Mouse (Mus musculus) midbrain, embryonic 15.5 days (tissue): ENCODE data around the gene Sct. TPM values are rescaled to one million over a fixed set of nuclear protein-coding genes. Genes with fewer than 3 reads are reported as not detected.
A peak's percentile ranks its signal among the peaks of the same experiment; 100 is the strongest.

ENCODE experiments used
- ATAC-seq: fragments of 200-750 bp; cut with Nextera tagmentation; replicated peaks from 2 replicates; pipeline ENCODE4 v1.8.0; 2017; ENCODE audit warnings: moderate TSS enrichment
- H3K27ac ChIP-seq: fragments of 300-500 bp; sonication (generic); 2 replicates; pipeline ENCODE4 v1.5.1; 2015; ENCODE audit warnings: mild to moderate bottlenecking, inconsistent platforms
- H3K27me3 ChIP-seq: fragments of 300-500 bp; sonication (generic); replicated peaks from 2 replicates; pipeline ENCODE4 v1.6.1; 2015; ENCODE audit warnings: inconsistent platforms
- H3K36me3 ChIP-seq: fragments of 300-500 bp; sonication (generic); replicated peaks from 2 replicates; pipeline ENCODE4 v1.6.1; 2015; ENCODE audit warnings: inconsistent platforms
- H3K4me1 ChIP-seq: fragments of 300-500 bp; sonication (generic); 2 replicates; pipeline ENCODE4 v1.6.1; 2015; ENCODE audit warnings: inconsistent platforms
- H3K4me2 ChIP-seq: fragments of 300-500 bp; sonication (generic); 2 replicates; pipeline ENCODE4 v1.6.1; 2015; ENCODE audit warnings: inconsistent platforms, mild to moderate bottlenecking, moderate library complexity
- H3K4me3 ChIP-seq: fragments of 300-500 bp; sonication (generic); 2 replicates; pipeline ENCODE4 v1.5.1; 2015; ENCODE audit warnings: mild to moderate bottlenecking, inconsistent platforms
- H3K9ac ChIP-seq: fragments of 300-500 bp; sonication (generic); 2 replicates; pipeline ENCODE4 v1.6.1; 2015; ENCODE audit warnings: mild to moderate bottlenecking, inconsistent platforms
- H3K9me3 ChIP-seq: fragments of 300-500 bp; sonication (generic); 2 replicates; pipeline ENCODE4 v1.6.1; 2016; ENCODE audit warnings: inconsistent platforms
- WGBS: fragments of 180-500 bp; shearing (Covaris S2); methylation state at CpG from one replicate; pipeline ENCODE4 v1.1.7; 2015; ENCODE audit warnings: mixed read lengths; 5-methylcytosine and 5-hydroxymethylcytosine counted together
- polyA plus RNA-seq: library from polyadenylated mRNA; unstranded; fragments of >200 nt; fragmentation: Nextera tagmentation; extraction: Ambion mirVana; gene quantifications from 2 replicates; pipeline ENCODE4 v1.2.1, GENCODE M21; 2015

Gene Sct
- 1.6 and 1.8 TPM in 2 replicates for polyA plus RNA-seq

DNA sequence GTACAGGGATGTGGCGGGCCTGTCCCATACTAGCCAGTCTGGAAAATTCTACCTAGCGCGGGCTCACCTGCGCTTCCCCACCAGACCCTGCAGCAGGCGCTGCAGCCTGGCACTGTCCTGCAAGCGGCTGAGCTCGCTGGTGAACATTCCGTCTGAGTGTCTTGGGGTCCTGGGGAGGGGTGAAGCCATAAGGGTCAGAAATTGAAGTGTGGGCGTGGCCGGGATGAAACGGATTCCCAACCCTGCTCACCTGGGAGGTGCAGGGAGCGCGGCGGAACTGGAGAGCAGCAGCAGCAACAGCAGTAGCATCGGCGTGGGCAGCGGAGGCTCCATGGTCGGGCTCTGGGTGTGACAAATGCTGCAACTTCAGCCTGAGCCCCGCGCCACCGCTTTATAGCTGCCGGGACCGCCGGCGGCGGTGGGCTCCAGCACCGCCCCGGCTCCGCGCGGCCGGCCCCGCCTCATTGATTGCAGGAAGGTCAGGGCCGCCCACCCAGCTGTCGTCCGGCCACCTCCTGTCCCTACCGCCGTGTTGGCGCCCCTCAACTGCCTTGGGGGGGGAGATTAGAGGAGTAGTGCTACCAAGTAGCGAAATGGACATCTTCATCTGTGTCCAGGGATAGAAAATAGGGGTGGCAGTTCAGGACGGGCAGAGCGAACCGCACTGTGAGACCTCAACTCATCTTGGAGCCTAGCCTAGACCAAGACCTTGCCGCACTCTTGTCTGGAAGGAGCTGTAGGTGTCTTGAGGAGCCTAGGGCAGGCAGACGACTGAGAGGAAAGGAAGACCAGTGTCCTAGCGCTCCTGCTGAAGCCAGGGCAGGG is at the start of gene Sct:
TSS of gene Sct (minus strand) at position 368 of the 825 bp plus-strand sequence.
- Histone ChIP-seq H3K4me2 (peak within 1 kb of the TSS; percentile 95), H3K9me3 (no peaks in the 10 kb centered on the region), H3K36me3 (no peaks in the 10 kb centered on the region), H3K9ac (peak within 1 kb of the TSS; percentile 46), H3K27ac (no peak within 1 kb of the TSS), H3K4me1 (no peaks in the 10 kb centered on the region), H3K27me3 (no peaks in the 10 kb centered on the region), H3K4me3 (peak within 1 kb of the TSS; percentile 46)
- peak; percentile 87 for ATAC-seq
- 2% methylated on average over 38 of the region's 46 CpGs for WGBS

DNA sequence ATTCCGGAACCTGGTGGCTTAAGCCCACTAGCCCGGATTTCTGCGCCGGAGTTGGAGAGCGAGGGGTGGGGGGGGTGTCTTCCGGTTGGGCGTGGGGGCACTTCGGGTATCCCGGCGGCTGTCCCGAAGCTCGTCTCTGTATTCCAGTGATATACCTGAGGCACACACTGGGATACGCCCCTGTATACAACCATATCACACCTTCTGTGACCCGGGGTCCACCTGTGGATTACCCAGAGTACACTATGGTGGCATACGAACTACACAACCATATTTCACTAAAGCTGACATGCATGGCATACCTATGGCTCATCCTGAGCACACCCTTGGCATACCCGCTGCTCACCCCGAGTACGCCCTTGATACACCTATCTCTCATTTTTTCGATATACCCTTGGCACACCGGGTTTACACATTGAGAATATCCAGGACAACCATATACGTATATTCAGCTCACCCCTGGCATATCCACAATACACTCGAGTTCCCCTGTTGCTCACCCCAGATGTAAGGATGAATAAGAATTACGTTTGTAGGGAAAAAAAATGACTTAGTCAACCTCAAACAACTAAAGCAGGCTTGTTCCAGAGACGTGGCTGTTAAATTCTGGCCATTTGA is 49.5 kb upstream of the Sct start:
- 0 out of 2 replicates have a peak, but pooled peaks cover 4% of the 10 kb centered on the region for H3K36me3 ChIP-seq
- peaks cover 36% of the 10 kb centered on the region for H3K4me1 ChIP-seq
- H3K9me3 ChIP-seq = no peaks in the 10 kb centered on the region
- no peaks in the 10 kb centered on the region for H3K27me3 ChIP-seq
- peak; percentile 35 for ATAC-seq
- peak overlapping the region; percentile 99 for H3K27ac ChIP-seq
- WGBS = 15% methylated on average over 24 of the region's 24 CpGs
- peak overlapping the region; percentile 82 for H3K9ac ChIP-seq
- peak overlapping the region; percentile 95 for H3K4me2 ChIP-seq
- H3K4me3 ChIP-seq = peak overlapping the region; percentile 69

DNA sequence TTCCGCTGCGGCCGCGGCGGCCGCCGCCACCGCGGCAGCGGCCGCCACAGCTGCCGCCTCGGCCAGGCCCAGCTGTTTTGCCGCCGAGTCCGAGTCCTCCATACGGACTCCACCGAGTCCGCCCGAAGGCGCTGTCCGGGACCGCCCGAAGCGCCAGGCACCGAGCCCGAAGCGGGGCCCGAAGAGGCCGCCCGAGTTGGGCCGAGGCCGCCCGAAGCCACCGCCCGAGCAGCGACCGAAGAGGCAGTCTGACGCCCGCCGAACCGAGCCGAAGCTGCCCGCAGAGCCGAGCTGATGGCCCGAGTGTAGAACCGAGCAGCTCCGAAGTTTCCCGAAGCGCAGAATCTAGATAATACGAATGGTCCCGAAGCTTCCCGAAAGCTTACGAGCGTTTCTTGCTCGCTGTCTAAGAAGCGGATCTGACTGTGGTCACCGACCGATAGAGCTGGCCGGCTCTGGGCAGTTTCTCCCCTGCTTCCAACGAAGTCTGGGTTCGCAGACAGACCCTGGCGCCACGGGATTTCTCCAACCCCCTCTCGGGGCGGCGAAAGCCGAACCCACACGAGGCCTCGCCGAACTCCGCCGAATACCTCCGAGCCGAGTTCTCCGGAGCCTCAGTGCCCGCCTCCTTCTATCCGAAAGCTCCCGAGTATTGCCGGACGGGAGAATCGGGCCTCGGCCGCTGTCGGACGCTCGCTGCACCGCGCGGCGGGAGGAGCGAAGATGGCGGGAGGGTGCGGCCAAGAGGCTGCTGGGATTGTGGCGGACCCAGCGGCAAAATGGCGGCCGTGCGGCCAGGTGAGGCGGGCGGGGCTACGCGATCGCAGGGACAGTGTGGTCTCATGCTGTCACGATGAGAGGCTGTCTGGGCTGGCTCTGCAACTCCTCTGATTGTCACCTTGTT is 48.8 kb upstream of the Sct start, which contains the start of the genes Deaf1 and Tmem80:
TSS of gene Deaf1 (minus strand) at position 222 of the 904 bp plus-strand sequence.
TSS of gene Tmem80 (plus strand) at position 271 of the 904 bp plus-strand sequence.
- peak; percentile 97 for ATAC-seq
- no peaks in the 10 kb centered on the region for H3K27me3 ChIP-seq

DNA sequence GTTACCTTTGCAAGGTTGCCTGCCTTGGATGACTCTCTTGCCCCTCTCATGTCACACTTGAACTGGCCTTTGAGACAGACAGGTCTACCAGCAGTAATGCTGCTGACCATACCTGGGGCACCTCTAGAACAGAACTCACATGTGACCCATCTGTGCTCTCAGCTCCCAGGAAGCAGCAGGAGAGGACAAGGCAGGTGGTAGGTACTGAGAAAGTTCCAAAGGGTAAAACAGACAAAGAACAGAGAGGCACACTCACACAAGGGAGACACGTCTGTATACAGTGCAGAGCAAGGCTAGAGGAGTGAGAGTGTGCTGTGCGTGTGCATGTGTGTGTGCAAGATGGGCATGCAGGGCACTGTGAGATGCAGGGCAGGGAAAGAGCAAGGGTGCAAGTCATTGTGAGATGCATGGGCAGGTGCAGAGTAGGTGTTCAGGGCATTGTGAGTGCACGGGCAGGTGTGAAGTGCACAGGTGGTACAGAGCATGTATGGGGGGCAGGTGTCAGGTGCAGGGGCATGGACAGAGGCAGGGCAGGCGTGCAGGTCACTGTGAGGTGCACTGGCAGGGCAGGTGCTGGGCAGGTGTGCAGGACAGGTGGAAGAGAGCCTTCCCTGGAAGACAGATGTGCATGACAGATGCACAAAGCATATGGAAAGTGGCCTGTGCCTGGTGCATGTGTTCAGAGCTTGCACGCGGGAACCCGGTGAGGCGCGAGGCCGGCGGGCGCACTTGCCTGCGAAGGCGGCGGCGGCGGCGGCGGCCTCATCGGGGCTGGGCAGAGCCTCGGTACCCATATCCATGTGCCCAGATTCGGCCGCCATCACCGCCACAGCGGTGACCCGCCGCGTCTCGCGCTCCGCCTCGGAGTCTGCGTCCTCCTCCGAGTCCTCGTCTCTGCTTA is 47.9 kb upstream of the Sct start:
- H3K36me3 ChIP-seq = peaks cover 13% of the 10 kb centered on the region; the same call in 1 of the 2 replicates
- H3K4me2 ChIP-seq = peak overlapping the region; percentile 95
- WGBS = 4% methylated on average over 35 of the region's 35 CpGs
- H3K27ac ChIP-seq = peak overlapping the region; percentile 99
- H3K4me3 ChIP-seq = peak overlapping the region; percentile 69
- peaks cover 36% of the 10 kb centered on the region for H3K4me1 ChIP-seq
- no peaks in the 10 kb centered on the region for H3K27me3 ChIP-seq
- H3K9me3 ChIP-seq = no peaks in the 10 kb centered on the region
- ATAC-seq = peak; percentile 25
- H3K9ac ChIP-seq = peak overlapping the region; percentile 91

More for the DNA sequence above, 48.8 kb upstream of the Sct start, which contains the start of the genes Deaf1 and Tmem80:
- Histone ChIP-seq H3K4me3 (peak within 1 kb of the TSS; percentile 69), H3K4me2 (peak within 1 kb of the TSS; percentile 95), H3K9me3 (no peaks in the 10 kb centered on the region), H3K9ac (peak within 1 kb of the TSS; percentile 91), H3K27ac (peak within 1 kb of the TSS; percentile 99), H3K36me3 (0 out of 2 replicates have a peak, but pooled peaks cover 4% of the 10 kb centered on the region), H3K4me1 (peaks cover 36% of the 10 kb centered on the region)
- under 1% methylated on average over 105 of the region's 105 CpGs for WGBS

DNA sequence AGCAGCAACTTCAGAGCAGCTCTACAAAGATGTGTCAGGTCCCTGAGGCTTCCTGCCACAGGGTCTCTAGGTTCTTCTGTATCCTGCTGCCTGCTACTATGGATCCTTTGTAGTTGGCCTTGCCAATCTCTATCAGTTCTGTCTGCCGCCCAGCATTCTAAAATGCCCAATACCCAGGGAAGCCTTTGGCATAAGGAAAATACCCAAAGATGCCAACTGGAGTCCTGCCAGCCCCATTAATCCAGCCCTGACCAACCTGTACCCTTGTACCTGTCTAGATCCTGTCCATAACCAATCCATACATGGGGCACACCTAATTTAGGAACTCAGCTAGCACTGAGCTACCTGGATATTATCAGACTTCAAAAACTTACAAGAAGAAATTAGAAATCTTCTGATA is 45.8 kb upstream of the Sct start:
- 87% methylated on average over 1 of the region's 1 CpGs for WGBS
- Histone ChIP-seq H3K4me1 (peaks cover 36% of the 10 kb centered on the region), H3K4me3 (no peak overlapping the region), H3K36me3 (peaks cover 29% of the 10 kb centered on the region), H3K27ac (no peak overlapping the region), H3K9me3 (no peaks in the 10 kb centered on the region), H3K27me3 (no peaks in the 10 kb centered on the region), H3K9ac (no peak overlapping the region), H3K4me2 (no peak overlapping the region)
- ATAC-seq = no peak

DNA sequence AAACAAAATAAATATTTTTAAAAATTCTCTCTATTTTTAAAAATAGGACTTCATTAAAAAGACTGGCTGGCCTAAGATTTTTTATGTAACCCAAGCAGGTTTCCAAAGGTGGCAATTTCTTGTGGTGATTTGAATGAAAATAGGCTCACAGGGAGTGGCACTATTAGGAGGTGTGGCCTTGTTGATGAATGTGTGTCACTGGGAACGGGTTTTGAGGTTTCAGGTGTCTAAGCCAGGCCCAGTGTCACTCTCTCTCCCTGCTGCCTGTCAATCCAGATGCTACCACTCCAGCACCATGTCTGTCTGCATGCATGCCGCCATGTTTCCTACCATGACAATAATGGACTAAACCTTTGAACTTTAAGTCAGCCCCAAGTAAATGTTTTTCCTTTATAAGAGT is 40.5 kb upstream of the Sct start:
- Histone ChIP-seq H3K27me3 (no peaks in the 10 kb centered on the region), H3K9ac (no peak overlapping the region), H3K4me1 (peaks cover 3% of the 10 kb centered on the region), H3K4me3 (no peak overlapping the region), H3K27ac (no peak overlapping the region), H3K4me2 (no peak overlapping the region), H3K9me3 (no peaks in the 10 kb centered on the region), H3K36me3 (peaks cover 73% of the 10 kb centered on the region)
- ATAC-seq = no peak
- WGBS = 74% methylated on average over 2 of the region's 2 CpGs

DNA sequence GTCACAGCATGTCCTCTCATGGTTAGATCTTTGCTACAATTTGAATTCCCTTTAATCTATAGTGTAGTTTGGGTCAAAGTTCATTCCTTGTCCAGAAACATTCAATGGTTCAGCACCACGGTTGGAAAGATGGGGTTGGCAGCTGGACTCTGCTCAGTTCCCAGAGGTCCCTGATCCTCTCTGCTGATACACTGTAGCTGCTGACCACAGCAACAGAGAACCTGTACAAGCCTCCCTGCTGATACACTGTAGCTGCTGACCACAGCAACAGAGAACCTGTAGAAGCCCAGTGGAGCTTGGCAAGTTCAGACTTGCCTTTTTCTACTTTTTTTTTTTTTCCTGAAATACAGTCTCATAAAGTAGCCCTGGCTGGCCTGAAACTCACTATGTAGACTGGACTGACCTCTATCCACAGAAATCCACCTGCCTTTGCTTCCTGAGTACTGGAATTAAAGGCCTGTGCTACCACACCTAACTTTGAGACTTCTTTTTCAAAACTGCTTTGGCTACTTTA is 38.7 kb upstream of the Sct start:
- WGBS = 80% methylated on average over 1 of the region's 1 CpGs
- H3K4me1 ChIP-seq = no peaks in the 10 kb centered on the region
- H3K9me3 ChIP-seq = no peaks in the 10 kb centered on the region
- no peak overlapping the region for H3K4me2 ChIP-seq
- H3K4me3 ChIP-seq = no peak overlapping the region
- peaks cover 84% of the 10 kb centered on the region for H3K36me3 ChIP-seq
- no peaks in the 10 kb centered on the region for H3K27me3 ChIP-seq
- H3K27ac ChIP-seq = no peak overlapping the region
- no peak overlapping the region for H3K9ac ChIP-seq
- no peak for ATAC-seq

DNA sequence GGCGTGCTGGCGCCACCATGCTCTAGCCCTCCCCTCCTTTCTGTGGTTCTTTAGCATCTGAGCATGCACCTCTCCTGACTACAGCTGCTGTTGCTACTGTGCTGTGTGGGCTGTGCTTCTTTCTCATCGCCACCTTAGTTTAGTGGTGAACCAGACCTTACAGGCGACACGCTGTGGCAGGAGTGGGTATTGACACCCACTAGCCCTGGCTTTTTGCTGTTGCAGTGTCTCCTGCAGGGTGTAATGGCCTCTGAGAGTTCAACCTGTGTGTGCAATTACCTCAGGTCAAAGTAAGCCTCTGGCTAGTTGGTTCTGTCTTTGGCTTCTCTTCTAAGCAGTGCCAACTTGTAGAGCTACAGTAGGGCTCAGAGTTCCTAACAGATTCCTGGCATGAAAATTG is 37.0 kb upstream of the Sct start:
- Histone ChIP-seq H3K4me2 (no peak overlapping the region), H3K9ac (no peak overlapping the region), H3K27ac (no peak overlapping the region), H3K36me3 (peaks cover 82% of the 10 kb centered on the region), H3K4me3 (no peak overlapping the region), H3K9me3 (no peaks in the 10 kb centered on the region), H3K27me3 (no peaks in the 10 kb centered on the region), H3K4me1 (no peaks in the 10 kb centered on the region)
- no peak for ATAC-seq
- WGBS = 88% methylated on average over 5 of the region's 5 CpGs

DNA sequence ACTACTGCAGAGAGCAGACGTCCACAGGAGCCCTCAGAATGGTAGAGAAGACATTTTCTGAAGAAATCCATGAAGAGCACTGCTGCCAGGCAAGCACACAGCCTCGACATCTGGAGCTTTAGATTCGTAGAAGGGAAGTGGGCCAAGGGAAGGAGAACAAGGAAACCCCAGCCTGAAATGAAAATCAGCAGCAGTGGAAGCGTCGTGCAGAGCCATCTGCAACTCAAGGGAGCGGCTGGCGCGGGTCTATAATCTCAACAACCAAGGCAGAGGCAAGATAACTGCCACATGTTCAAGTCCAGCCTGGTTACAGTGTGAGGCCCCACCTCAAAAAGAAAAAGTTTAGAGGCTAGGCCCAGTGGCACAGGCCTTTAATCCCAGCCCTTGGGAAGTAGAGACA is 36.1 kb upstream of the Sct start:
- no peaks in the 10 kb centered on the region for H3K27me3 ChIP-seq
- no peak overlapping the region for H3K27ac ChIP-seq
- no peak overlapping the region for H3K9ac ChIP-seq
- no peak overlapping the region for H3K4me3 ChIP-seq
- no peaks in the 10 kb centered on the region for H3K4me1 ChIP-seq
- no peak overlapping the region for H3K4me2 ChIP-seq
- no peaks in the 10 kb centered on the region for H3K9me3 ChIP-seq
- no peak for ATAC-seq
- 89% methylated on average over 8 of the region's 8 CpGs for WGBS
- H3K36me3 ChIP-seq = peaks cover 84% of the 10 kb centered on the region

DNA sequence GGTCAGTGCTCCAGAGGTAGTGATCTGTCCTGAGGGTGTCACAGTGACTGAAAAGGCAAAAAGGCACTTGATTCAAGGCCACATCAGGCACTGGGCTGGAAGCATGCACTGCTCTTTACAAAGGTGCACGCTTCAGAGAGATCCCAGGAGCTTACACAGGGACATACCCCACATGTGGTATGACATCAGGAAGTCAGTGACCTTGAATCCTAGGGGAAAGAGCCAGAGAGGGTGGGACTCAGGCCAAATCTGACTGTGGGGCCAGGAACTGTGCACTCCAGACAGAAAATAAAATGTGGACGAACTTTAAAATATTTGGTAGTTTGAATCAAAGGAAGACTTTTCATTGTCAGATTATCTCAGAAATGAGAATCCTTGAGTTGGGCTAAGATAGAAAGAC is 35.5 kb upstream of the Sct start:
- 96% methylated on average over 2 of the region's 2 CpGs for WGBS

DNA sequence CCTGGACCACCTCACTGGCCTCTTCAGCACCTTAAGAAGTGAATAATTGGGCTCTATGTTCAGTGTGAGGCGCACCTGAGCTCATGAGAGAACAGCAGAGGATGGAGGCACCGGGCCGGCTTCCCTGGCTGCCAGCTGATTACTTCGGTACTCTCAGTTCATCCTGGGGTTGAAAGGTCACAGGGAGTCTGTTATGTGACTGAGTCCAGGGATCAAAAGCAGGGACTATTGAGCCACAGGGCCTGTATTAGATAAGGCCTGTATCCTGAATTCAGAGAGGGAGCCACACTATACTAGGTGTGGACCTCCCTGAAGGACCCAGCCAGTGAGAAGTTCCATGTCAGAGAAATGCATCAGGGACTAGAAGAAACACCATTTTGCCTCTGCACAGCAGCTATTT is 25.6 kb upstream of the Sct start:
- no peak overlapping the region for H3K27ac ChIP-seq
- WGBS = 92% methylated on average over 4 of the region's 4 CpGs
- ATAC-seq = no peak
- H3K27me3 ChIP-seq = no peaks in the 10 kb centered on the region
- H3K4me3 ChIP-seq = no peak overlapping the region
- H3K36me3 ChIP-seq = peaks cover 55% of the 10 kb centered on the region
- no peak overlapping the region for H3K9ac ChIP-seq
- no peak overlapping the region for H3K4me2 ChIP-seq
- no peaks in the 10 kb centered on the region for H3K9me3 ChIP-seq
- no peaks in the 10 kb centered on the region for H3K4me1 ChIP-seq

More for the DNA sequence above, 35.5 kb upstream of the Sct start:
- Histone ChIP-seq H3K4me3 (no peak overlapping the region), H3K4me2 (no peak overlapping the region), H3K9me3 (no peaks in the 10 kb centered on the region), H3K4me1 (no peaks in the 10 kb centered on the region), H3K9ac (no peak overlapping the region), H3K27me3 (no peaks in the 10 kb centered on the region), H3K36me3 (peaks cover 86% of the 10 kb centered on the region), H3K27ac (no peak overlapping the region)
- ATAC-seq = no peak
